Mouse (Mus musculus) retina, adult 2 months (tissue): Measurements from ENCODE around the gene Sntg2.

ENCODE experiments used
- DNase-seq: peaks from one replicate; pipeline ENCODE4 v3.0.0-alpha.2; 2012; ENCODE audit warnings: low read depth, low spot score

The Sntg2 gene

DNA sequence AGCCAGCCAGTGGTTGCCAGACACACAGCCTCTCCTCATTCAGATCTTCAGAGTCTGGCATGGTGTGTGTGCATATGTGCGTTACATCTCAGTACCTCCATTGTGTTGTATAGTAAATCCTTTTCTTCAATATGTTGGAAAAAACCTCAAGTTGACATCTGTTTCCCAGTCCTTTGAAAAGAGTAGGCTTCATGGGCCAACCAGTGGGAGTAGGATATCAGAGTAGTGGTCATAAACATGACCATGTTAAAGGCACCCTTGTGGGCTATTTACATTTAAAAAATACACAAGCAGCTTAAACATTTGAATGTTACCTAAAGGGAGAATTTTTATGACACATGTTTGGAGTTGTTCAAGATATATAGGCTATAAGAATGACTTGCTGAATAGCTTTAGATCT is 170.4 kb downstream of the Sntg2 start:
- no peak for DNase-seq

DNA sequence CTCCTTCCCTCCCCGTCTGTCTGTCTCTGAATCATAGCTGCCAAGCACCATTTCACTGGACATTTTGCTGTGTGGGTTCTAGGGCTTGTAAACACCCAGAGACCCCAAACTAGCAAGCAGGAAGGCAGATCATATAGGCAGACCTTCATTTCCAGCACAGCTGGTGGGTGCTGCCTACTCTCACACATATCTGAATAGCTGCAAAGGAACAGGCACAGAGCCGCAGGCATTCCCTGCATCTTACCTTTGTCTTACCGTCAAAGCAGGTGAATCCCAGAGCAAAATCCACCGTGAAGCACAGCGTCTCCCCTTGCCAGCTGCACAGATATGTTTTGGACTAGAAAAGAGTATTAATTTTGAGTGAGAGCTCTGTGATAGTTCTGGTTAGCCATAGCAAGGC is 172.1 kb downstream of the Sntg2 start:
- DNase-seq, result no peak

DNA sequence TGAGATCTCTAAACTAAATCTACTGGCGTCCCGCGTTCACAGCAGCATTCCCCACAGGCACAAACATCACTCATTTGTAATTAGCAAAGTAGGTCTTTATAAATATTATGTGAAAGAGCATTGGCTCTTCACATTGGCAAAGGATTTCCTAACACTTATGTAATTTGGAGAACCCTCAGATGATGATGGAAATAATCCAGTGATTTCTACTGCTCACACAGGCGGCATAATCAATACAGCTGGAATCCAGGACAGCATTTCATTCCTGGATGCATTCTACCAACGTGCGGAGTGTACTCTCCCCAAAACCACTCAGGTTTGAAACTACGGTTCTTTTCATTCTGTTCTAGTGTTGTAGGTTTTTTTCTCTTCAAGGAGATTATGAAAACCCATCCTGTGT is 172.6 kb downstream of the Sntg2 start:
- DNase-seq, result no peak

DNA sequence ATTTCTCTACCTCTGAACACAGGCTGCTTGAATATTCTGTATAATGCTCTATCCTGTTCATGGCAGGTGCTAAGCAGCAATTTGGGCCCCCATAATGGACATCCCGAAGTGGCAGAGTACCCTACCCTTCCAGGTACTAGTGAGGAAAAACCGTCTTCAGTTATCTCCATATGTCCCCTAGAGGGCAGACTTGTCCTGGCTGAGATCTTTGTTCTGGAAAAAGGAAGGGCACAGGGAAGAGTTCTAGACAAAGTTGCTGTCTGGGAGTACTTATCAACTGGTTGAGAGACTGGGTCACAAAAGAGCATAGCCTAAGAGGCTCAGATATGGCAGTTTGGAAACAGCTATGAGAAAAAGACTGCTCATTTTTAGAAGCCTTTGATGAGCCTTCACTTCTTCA is 173.4 kb downstream of the Sntg2 start:
- DNase-seq, result peak; percentile 39

DNA sequence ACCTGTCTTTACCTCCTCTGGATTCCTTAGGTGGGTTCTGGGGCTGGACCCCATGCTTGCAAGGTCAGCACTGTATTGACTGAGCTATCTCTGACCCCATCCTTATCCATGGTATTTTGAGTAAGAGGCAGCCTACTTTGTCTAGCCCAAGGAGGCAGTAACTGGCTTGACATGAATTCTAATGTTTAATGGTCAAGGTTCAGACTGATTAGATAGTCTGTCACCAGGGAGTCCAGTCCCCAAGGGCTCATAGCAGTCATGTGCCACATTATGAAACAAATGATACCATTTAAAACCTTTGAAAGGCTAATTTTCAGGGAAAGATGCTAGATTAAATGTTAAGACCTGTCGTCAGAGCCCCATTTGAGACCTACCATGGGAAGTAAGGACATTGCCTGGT is 174.9 kb downstream of the Sntg2 start:
- no peak for DNase-seq

DNA sequence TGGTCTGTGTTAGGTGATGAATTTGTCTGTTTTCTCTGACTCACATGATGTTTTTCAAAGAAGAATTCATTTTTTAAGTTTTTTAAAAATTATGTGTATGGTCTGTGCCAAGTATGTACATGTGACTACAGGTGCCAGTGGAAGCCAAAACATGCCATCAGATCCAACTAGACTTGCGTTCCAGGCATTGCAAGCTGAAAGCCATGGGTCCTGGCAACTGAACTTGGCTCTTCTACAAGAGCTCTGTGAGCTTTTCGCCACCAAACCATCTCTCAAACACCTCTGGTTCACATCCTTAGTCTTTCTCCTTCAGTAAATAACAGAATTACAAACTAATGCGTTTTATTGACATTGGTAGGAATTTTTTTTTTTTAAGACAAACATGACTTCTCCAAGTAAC is 191.5 kb downstream of the Sntg2 start:
- DNase-seq, result no peak

DNA sequence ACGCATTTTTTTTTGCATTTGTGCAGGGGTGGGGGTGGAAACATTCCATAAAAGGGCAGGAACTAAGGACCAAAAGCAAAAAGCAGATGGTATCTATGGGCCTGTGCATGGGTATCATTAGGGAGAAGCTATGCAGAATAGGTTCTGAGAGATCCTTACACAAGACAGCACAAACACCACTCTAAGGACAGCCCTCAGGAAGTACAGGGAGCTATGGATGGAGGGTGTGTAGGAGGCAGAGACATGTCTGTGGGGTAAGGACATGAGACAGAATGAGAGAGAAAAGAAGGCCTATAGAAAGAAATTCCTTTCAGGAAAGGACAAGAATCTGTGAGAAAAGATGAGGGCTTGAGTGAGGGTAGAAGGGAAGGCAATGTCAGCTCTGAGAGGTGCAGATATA is 193.6 kb downstream of the Sntg2 start:
- DNase-seq, result no peak

DNA sequence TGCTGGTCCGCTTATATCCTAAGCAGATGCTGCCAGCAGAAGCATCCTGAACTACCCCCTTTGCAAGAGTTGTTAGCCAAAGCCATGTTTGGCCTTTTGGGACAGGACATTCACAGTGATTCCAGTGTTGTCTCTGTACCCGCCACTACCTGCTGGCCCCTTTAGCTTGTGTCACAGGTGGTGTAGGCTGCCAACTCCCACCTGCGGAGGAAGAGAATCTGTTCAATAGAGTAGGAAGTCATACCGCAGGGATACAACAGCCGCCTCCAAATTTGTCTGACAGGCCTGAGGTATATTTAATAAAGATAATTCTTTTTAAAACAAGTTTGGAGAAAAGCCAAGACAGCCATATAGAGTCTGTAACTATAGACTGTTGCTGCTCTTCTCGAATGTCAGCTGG is 195.2 kb downstream of the Sntg2 start:
- no peak for DNase-seq

DNA sequence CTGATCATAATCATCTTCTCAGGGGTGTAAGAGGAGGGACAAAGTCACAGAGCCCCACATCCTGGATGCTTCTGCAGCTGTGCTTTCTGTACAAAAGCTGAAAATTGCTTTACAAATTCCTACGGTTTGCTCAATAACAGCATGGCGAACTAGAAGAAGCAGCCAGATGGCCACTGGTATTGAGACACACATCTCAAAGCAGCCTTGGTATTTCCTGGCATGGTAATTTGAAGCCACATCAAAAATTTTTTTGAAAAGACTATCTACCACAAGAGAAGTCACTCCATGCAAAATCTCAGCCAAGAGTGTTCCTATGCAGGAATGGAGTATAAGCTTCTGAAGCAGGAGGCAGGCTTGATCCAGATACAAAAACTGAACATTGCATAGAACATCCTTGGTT is 195.6 kb downstream of the Sntg2 start:
- DNase-seq, result no peak

DNA sequence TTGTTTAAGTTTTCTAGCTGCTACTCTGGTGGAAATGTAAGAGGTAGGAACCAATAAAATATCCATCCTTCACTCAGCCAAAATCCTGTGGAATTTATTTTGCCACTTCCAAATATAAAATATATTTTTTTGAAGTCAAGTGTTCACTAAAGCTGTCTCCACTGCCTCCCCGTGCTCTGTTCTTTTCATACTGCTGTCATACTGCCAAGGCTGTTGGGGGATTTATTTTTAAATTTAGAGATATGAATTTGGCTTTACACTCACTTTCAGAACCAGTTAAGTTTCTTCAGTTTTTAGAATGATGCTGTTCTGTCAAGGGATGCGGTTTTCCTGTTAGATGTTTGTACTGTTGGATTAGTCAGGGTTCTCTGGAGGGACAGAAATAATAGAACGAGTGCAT is 204.7 kb downstream of the Sntg2 start:
- no peak for DNase-seq

DNA sequence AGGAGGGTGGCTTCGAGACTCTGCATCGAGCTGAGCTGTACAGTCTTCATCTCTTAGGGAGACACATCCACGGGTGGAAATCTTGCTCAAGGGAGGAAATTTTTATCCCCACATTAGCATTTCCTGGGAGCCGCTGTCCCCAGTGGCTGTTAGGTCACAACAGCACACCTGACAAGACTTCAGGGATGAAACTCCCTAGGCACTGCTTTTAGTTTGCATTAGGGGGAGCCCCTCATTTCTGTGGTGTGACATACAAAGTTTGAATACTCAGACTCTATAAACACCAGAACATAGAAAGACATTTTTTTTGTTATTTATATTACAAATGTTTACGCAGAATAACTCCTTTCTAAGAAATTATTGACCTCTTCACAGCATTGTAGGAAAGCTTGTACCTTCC is 208.6 kb downstream of the Sntg2 start:
- DNase-seq, result no peak

DNA sequence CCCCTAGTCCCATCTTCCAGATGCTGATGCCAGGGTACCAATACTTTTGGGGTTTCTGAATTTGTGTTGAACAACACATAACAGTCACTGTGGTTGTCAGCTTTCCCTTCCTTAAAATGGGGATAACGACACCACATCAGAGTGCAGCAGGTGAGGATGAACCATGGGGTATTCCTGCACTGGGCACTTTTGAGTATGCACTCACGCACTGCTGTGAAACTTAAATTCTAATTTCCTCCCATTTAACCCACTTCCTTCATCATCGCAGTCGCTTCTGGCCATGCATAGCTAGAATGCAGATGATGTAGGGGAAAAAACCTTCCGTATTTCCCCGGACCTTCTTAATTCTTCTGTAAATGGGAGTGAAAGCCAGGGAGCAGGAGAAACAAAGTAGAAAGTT is 209.2 kb downstream of the Sntg2 start:
- DNase-seq, result no peak

DNA sequence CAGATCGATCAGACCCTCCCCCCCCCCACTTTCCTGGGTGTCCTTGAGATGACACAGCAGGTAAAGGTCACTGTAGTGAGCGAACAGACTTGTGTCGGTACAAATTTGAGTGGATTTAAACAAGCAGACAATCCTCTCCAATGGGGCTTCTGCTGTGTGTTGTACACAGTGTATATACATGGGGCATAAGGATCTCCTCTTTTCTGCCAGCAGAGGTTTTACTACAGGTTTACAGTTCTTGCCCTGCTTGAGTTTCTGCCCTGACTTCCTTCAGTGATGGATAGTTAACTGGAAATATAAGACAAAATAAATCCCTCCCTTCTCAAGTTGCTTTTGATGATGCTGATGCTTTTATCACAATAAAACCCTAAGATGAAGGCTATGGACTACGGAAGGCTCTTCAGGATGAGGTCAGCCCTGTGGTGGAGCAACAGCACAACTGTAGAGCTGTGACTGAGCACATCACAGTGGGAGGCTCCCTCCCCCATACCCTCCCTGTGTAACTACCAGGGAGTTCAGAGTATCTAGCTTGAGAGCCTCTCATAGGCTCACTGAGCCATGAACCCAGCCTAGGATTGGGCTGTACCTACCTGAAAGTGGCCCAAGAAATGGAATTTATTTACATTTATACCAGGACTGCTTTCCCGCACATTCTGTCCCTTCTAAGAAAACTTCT is 211.3 kb downstream of the Sntg2 start:
- DNase-seq, result no peak

DNA sequence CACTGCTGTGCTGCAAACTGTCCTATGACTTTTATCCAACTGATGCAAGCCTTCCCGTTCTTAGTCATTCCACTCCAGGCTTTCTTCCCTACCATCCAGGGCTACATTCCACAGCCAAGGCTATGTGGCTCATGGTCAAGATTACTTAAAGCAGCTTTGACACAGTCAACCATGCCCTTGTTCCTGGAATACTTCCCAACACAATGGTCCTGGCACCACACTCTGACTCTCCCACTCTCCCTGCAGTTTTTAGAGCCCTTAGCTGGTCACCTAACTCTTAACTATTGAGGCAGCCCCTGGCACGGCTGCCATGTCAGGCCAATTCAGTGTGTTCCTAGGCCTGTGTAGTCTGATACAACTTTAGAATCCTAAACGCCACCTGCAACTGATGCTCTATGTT is 212.7 kb downstream of the Sntg2 start:
- no peak for DNase-seq

DNA sequence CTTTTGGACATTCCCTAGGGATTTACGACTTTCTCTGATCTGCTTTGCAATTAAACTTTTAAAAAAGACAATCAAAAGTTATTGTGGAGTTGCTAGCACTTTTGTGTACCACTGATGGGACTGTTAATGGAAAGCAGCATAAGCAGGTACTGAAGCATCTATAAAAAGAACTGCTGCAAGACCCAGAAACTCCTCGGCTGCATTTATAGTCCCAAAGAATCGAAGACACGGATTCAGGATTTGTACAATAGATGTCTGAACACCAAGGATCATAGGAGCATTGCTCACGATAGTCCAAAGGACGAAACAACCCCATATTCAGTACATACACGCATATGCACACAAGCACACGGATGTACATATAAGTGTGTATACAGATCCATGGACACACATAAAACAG is 213.4 kb downstream of the Sntg2 start:
- DNase-seq, result no peak

DNA sequence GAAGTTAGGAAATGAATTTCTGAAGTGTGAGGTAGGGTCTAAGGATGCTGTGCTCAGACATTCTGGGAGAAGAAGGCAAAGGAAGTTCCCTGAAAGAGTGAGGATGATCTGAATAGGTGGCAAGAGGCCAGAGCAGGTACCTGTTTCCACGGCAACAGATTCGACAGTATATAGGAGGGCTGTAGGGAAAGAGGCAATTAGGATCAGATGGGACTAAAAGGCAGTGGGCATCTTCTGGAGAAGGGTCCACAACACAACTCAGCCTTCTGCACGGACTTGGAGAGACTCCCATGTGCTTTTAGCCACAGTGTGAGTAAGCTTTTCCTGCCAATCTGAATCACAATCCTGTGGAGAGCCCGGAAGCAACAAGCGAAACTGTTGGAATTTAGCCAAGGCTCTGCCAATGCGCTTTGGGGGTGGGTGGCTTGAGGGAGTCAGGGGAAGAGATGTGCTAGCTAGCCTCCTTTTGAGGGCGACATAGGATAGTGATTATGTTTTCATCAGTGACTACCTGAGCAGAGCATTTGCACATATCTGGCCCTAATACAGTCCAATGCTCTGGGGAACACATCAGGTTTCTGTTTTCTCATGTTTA is 219.0 kb downstream of the Sntg2 start:
- DNase-seq, result no peak

DNA sequence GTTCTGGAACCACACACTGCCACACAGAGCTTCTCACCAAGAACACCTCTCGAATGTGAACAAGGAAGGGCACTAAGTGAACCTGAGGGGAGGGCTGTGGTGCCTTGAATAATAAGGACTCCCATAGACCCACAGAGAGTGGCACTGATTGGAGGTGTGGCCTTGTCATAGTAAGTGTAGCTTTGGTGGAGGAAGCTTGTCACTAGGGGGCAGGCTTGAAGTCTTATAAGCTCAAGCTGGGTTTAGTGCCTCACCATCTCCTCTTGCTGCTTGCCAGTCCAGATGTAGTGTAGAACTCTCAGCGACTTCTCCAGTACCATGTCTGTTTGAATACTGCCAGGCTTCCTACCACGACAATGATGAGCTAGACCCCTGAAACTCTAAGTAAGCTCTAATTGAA is 231.1 kb downstream of the Sntg2 start:
- no peak for DNase-seq

DNA sequence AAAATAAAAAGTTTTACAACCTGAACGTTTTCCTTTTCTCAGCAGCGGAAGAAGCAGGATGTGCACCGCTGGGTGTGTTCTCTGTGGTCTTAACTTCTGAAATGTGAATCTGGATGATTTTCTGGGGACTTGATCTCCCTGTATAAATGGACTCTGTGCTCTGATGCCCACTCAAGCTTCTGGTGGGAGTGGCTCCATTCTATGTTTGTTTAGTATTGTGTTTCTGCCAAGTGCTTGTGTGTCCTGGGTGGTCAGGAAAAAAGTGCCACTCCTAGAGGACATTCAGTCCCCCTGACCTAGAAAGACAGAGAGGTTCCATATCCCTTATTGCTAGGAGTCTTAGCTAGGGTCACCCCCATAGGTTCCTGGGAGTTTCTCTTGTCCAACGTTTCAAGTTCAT is 240.7 kb downstream of the Sntg2 start, which contains the start of gene Tpo:
TSS of gene Tpo (minus strand) at position 101 of the 400 bp plus-strand sequence.
- no peak for DNase-seq

DNA sequence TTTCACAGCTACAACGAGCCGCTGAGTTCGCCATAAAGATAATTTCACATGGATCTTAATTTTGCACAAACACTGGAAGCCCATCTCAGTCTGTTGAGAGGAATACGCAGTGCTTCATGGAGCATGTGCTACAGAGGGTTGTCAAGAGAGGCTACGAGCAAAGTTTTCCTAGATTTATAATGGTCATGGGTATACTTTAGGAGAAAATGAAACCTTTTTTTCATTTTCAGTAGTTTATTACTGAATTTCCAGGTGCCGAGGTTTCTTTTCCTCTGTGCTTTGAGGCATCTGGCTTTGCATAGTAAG is 243.8 kb downstream of the Sntg2 start:
- no peak for DNase-seq

DNA sequence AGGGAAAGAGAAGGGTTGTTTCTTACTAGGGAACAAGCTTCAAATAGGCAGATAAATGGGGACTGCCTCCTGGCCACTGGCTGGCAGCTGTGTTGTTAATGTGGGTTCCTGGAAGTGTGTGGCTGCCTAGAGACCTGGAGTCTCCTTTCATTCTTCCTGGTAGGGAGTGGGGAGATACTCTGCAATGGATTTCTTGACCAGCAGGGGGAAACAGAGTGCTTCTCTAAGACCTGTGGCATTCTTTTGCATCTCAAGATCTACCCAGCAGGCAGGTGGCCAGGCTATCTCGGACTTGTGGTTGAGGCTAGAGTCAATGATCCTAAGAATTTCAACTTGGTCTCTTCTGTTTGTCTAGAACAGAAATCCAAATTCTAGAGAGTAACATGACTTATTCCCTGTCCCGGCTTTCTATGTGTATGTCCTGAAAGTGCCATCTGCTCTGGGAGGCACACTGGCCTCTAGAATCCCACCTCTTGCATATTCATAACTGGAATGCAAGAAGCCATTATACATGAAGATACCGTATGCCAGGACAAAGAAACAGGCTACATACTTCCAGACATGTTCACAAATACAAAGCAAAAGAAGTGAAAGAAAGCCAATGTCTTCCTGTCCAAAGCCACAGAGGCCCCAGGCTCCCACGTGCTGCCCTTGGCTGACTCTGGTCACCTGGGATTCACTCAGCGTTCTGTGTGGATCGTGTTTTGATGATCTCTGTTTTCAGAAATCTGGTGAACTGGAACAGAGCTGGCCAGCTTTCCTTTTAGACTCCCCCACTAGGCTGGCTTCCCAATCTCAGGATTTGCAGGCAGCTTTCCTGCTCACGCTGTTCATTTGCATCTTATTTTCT is 244.4 kb downstream of the Sntg2 start:
- peak; percentile 56 for DNase-seq
